Mouse (Mus musculus) embryonic fibroblast, embryonic 13.5 days (primary cell): Measurements from ENCODE around the gene Slc29a4. TPM values are rescaled to one million over a fixed set of nuclear protein-coding genes. Genes with fewer than 3 reads are reported as not detected.

Experiments
- H3K27ac ChIP-seq: 2 replicates; pipeline ENCODE4 v1.5.1; 2012; ENCODE audit warnings: low read length, control low read depth, inconsistent platforms; ENCODE audit not compliant: insufficient read depth
- H3K4me1 ChIP-seq: 2 replicates; pipeline ENCODE4 v1.6.1; 2011; ENCODE audit warnings: low read length; ENCODE audit not compliant: control insufficient read depth, insufficient read depth
- H3K4me3 ChIP-seq: 2 replicates; pipeline ENCODE4 v1.5.1; 2011; ENCODE audit warnings: mild to moderate bottlenecking, control low read depth, low read length; ENCODE audit not compliant: insufficient read depth
- CTCF ChIP-seq: IDR thresholded peaks from 2 replicates; pipeline ENCODE4 v1.5.1; 2011; ENCODE audit warnings: mild to moderate bottlenecking, control low read depth, low read length, moderate library complexity, borderline replicate concordance; ENCODE audit not compliant: insufficient read depth
- POLR2A ChIP-seq: IDR thresholded peaks from 2 replicates; pipeline ENCODE4 v1.6.1; 2011; ENCODE audit warnings: low read depth, mild to moderate bottlenecking, control low read depth, low read length, moderate library complexity
- polyA plus RNA-seq: library from polyadenylated mRNA; stranded (reverse); fragments of >200 nt; gene quantifications from 2 replicates; pipeline ENCODE4 v1.2.4, GENCODE M21; 2011; ENCODE audit warnings: low read depth; ENCODE audit not compliant: missing spikeins, insufficient read length

Gene Slc29a4
- polyA plus RNA-seq, 1 experiment: 0.39 TPM

DNA sequence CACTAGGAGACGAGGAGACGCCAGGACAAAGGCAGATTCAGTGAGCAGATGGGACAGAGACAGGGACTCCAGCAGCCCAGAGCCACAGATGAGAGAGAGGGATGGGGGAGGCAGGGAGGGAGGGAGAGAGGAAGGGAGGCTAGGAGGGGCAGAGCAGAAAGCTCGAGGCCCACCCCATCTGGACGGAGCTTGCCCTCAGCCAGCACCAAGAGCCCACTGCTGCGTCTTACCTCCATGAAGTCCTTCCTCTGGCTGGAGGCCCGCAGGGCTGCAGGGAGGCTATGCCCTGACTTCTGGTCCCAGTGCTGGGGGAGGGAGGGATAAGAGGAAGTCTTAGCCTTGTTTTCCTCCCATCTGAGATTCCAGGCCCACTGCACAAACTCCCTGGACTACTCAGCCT lies 34.4 kb downstream of the Slc29a4 start:
- Histone ChIP-seq H3K4me3 (no peak overlapping the region), H3K27ac (no peak overlapping the region), H3K4me1 (no peaks in the 10 kb centered on the region)
- TF ChIP-seq CTCF (no peak), POLR2A (no peak)

DNA sequence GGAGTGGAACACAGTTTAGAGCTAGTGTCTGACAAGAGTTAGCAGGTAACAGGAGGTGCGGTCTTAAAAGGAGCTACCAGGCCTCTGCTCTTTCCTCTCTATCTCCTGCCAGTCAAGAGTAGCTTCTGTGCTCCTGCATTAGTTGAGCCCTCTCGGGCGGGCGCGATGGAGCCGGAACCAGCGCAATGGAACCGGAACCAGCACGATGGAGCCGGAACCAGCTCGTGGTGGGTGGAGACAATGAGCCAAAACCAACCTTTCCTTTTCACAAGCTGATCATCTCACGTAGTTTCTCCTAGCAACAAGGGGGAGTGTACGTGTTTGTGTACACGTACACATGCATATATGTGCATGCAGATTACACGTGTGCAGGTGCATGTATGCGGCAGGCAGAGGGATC lies 36.0 kb downstream of the Slc29a4 start:
- H3K4me1 ChIP-seq: no peaks in the 10 kb centered on the region
- no peak overlapping the region for H3K4me3 ChIP-seq
- TF ChIP-seq POLR2A (no peak), CTCF (no peak)
- no peak overlapping the region for H3K27ac ChIP-seq

DNA sequence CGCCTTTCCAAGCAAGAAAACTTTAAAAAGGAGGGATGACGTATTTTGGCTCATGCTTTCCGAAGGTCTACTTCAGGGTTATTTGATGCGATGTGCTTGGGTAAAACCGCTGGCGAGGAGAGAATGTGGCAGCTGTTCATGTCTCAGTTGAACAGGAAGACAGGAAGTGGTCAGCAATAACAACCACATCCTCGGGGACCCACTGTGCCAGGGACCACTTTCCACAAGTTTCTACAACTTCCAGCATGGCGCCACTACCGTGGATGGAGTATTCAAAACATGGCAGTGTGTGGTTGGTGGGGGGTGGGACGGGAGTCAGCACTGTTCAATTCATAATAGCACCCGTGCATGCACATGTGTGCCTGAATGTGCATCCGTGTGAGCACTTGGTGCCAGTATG lies 38.0 kb downstream of the Slc29a4 start:
- TF ChIP-seq POLR2A (no peak), CTCF (no peak)
- Histone ChIP-seq H3K4me3 (no peak overlapping the region), H3K4me1 (no peaks in the 10 kb centered on the region), H3K27ac (no peak overlapping the region)

DNA sequence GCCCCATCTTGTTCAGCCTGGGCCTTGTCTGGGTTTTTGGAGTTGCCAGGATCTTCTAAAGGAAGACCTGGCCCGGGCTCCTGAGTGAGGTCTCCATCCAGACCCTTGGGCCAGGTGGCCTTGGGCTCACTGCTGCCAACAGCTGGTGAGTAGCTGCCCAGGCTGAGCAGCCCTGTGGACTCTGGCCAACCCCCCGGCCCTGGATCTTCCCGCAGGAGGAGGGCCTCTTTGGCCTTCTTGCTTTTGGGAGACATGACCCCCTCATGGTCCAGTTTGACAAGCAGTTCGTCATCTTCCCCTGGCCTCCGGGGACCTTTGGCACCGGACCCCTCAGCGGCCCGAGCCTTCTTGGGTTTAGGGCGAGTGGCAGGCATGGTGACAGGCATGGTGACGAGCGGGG lies 39.6 kb downstream of the Slc29a4 start:
- TF ChIP-seq CTCF (no peak), POLR2A (no peak)
- Histone ChIP-seq H3K27ac (no peak overlapping the region), H3K4me1 (no peaks in the 10 kb centered on the region), H3K4me3 (no peak overlapping the region)

DNA sequence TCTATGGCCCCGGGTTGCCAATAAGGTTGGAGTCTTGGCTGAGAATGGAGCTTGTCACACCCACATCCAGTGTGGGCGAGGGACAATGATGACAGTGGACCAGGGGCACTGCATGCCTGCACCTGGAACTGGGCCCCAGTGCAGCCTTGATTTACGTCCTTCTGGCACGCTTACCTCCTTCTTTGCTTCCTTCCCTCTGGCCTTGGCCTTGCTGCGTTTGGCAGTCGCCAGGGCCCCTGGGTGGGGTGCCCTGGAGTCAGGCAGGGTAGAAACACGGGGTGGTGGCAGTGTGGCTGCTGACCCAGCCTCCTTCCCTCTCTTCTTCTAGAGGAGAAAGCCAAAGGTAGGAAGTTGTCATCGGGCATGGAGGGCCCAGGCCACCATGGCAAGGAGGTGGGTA lies 47.6 kb downstream of the Slc29a4 start:
- Histone ChIP-seq H3K27ac (no peak overlapping the region), H3K4me3 (no peak overlapping the region), H3K4me1 (no peaks in the 10 kb centered on the region)
- TF ChIP-seq CTCF: no peak
- no peak for TF ChIP-seq POLR2A

DNA sequence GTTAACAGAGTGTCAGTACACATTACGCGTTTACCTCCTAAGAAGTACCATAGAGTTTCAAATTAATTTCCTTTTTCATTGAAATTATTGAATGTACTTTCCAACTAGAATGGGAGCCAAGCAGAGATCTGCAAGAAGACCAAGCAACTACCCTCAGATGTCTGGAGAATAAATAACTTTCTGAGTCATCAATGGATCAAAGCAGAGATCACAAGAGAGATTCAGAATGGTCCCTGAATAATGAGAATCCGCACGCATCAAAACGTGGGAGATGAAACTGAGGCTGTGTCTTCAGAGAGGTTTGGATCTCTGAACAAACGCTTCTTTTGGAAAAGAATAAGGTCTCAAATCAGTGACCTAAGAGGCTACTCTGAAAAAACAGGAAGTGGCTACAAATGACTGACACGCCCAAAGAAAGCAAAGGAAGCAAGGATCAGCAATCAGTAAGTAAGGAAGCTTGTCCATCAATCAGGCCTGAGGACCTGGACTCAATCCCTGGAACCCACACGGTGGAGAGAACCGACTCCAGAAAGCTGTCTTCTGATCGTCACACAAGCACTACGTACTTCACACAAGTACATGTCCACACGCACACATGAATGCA lies 54.8 kb downstream of the Slc29a4 start:
- no peak overlapping the region for H3K27ac ChIP-seq
- no peak overlapping the region for H3K4me3 ChIP-seq
- TF ChIP-seq POLR2A (no peak), CTCF (no peak)
- H3K4me1 ChIP-seq: no peaks in the 10 kb centered on the region

DNA sequence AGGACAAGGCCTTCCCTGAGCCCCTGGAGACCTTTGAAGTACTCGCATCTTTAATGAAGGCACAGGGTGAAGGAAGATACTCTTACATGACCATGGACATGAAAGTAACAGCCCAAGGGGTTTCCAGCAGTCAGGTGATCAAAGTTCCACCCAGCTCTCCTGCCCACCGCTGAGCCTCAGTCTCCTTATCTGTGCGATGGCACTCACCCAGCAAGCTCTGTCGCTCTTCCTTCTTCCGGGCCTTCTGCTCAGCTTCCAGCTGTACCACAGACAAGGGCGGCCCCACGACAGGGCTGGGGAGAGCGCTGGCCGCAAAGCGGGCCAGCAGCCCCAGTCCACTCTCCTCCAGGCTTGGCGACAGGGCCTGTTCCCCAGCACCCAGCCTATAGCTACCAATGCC lies 57.9 kb downstream of the Slc29a4 start:
- no peaks in the 10 kb centered on the region for H3K4me1 ChIP-seq
- H3K27ac ChIP-seq: no peak overlapping the region
- no peak overlapping the region for H3K4me3 ChIP-seq
- TF ChIP-seq CTCF (no peak), POLR2A (no peak)

DNA sequence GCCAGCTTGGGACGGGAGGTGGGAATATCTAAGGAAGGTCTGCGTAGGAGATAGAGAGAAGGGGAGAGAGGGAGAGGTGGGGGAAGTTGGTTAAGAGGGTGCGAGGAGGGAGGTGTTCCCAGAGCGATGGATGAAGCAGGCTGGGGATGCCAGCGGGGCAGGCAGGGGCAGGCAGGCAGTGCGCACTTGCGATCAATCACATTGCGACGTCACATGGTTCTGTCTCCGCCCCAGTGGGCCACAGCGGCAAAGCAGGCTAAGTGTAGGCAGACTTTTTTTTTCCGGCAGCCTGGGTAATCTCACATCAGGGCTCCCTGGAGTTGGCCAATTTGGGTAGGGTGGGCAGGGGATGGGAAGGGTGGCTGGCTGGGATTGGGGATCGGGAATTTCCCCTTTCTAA lies 59.9 kb downstream of the Slc29a4 start:
- no peak overlapping the region for H3K27ac ChIP-seq
- H3K4me3 ChIP-seq: no peak overlapping the region
- no peaks in the 10 kb centered on the region for H3K4me1 ChIP-seq
- TF ChIP-seq POLR2A: no peak
- TF ChIP-seq CTCF: no peak

DNA sequence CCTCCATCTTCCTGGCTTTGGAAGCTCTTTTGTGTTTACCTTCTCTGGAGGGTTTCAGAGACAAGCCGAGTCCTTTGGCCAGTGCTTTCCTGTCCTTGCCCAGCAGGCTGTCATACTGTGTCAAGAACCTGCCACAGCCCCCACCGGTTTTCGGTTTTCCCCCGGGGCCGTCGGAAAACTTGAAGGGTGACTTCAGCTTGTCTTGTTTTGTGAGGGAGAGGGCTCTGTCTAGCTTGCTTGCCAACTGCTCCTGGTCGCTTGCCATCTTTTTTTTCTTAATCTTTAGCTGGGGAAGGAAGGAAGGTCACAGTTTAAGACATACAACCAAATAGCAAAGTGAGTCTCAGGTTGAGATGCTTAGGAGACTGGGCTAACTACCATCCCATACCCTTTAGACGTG lies 67.5 kb downstream of the Slc29a4 start:
- Histone ChIP-seq H3K4me1 (no peaks in the 10 kb centered on the region), H3K27ac (no peak overlapping the region), H3K4me3 (no peak overlapping the region)
- TF ChIP-seq POLR2A: no peak
- TF ChIP-seq CTCF: no peak

DNA sequence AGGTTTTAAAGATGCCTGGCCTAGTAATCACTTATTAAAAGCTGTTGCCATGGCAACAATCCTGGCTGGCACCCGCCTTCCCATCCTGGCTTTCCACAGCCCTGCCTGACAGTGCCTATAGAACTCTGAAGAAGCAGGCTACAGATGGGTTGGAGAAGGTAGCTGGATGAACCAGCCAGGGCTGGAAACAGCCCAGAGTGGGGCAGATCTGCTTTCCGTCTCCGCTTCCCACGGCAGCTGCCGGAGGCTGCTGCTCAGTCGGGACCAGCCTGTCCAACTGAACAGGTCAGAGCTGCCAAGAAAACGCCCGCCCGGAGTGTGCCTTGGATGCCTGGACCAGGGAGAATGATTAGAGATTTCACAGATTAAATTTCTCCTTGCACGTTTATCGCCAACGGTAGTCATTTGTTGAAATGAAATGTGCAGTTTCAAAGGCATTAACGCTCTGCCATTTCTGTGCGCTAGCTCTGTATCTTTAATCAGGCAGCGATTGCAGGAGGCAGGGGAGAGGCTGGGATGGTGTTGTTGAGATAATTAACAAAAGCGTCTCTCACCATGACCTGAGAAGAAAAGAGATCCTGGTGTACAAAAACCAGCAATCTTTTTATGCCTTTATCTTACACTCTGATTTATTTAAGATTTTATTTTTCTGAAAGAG lies 69.1 kb downstream of the Slc29a4 start:
- TF ChIP-seq CTCF (no peak), POLR2A (no peak)
- H3K4me1 ChIP-seq: no peaks in the 10 kb centered on the region
- no peak overlapping the region for H3K27ac ChIP-seq
- no peak overlapping the region for H3K4me3 ChIP-seq
